Mouse (Mus musculus) mouse embryonic stem cell (cell line): ENCODE measurements around the gene Kcnip2.

Experiments used
- in situ Hi-C, 2 experiments: fragments of 300-500 bp; cut with MboI; formaldehyde crosslinking; loops; 1 replicate in 1 of 2; 3 replicates in 1 of 2; pipeline ENCODE4 v1.14.3; 2019 to 2020; ENCODE audit warnings: low sequenced_read_pairs in 2 of 2, low pct_unique_long_range_greater_than_20kb in 1 of 2, mixed read lengths in 1 of 2; ENCODE audit not compliant: unreplicated experiment in 1 of 2

The Kcnip2 gene

GRCm38 (mm10) chr19:45815831-45816405 is at the start of gene Kcnip2:
Gene Kcnip2, minus strand, starts transcription at chr19:45816061.
- in situ Hi-C loops = loop anchor here (10.0 kb wide), 3 partner anchors 139 to 199 kb away; partner anchors contain the start of gene Hps6 (in 1 of the 2)

GRCm38 (mm10) chr19:45855284-45855920 is 39.5 kb upstream of the Kcnip2 start:
- in situ Hi-C loops = no loop called here

DNA sequence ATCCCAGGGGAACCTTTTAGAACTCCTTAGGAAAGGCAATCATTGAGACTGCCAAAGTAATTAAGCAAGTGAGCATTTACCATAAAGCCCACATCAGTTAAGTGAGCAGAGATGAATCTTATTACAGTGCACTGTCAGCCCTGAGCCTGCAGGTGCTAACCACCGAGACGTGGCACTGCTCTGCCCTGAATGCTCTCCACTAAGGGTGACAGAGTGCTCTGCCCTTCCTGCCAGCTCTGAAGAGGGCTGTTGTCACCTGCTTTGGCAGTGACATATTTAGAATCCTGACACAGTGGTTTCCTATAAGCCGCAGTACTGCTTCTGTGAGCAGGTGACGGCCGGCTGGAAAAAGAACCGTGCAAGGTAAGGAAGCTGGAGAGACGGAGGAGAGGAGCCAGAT is 38.7 kb upstream of the Kcnip2 start:
- in situ Hi-C loops = no loop called here

GRCm38 (mm10) chr19:45847733-45848093 is 31.9 kb upstream of the Kcnip2 start:
- in situ Hi-C loops = no loop called here

DNA sequence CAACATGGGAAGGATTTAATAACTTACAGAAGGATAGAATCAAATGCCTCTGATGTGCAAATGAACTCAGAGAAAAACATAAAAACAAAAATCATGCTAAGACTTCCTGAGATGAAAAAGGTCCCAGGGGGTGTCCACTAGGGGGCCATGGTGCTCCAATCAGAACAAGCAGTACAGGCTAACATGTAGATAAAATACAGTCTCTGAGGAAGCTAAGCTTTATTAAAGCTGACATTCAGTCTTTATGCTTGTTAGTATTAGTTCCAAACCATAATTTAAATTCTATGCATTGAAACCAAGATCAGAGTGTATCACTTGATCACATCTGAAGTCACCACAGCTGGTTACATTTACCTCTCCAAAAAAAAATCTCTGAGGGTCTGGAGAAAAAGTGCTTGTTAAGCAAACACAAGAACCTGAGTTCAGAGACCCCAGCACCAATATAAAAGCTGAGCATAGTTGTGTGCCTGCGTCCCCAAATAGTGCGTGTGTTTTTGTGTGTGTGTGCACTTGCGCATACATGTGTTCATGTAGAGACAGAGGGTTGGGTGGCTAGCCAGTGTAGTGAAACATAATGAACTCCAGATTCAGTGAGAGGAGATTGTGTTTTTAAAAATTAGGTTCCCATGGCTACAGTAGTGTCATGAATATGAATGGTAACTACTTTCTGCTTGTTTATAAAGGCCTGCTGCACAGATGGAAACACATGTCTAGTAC is 31.3 kb upstream of the Kcnip2 start:
- in situ Hi-C loops = no loop called here

DNA sequence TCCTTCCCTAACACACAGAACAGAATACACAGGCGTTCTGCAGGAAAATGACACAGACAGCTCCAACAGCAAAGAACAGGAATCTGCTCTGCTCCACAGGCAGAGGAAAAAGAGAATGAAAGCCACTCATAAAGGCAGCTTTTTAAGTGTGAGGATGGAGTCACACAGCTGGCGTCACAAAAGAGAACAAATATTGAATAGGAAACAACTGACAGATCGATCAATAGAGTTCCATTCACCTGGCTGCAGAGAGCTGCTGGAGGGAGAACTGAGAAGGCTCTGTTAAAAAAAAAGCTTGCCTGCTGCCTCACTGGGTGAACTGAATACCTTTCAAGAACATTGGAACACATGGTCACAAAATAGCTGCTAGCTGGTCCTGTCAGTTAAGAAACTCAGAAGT is 28.3 kb upstream of the Kcnip2 start:
- in situ Hi-C loops = no loop called here

DNA sequence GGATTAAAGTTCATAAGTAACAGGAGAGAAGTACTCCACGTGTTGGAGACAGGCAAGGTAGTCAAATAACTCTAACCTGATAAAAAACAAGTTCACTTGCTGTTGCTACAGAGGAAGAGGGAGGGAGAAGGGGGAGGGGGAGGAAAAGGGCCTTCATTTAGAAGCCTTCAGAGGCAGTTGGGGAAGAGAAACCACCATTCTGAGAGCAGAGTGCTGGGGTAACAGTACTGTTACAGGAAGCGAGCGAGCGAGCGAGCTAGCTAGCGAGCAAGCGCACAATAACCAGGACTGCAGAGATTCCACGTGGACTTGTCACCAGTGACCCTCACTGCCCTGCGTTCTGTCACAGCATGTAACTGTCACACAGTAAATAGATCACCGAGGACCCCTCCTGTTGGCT is 27.6 kb upstream of the Kcnip2 start:
- in situ Hi-C loops = no loop called here

- in situ Hi-C loops = no loop called here
These were observed 21.5 kb upstream of the Kcnip2 start for GRCm38 (mm10) chr19:45837050-45837994.

- in situ Hi-C loops = no loop called here
These were observed 19.6 kb upstream of the Kcnip2 start for GRCm38 (mm10) chr19:45835490-45835889.

- in situ Hi-C loops = no loop called here
These were observed 17.8 kb upstream of the Kcnip2 start for GRCm38 (mm10) chr19:45833665-45834064.

- in situ Hi-C loops = no loop called here
These were observed 14.8 kb upstream of the Kcnip2 start for GRCm38 (mm10) chr19:45830679-45831078.

GRCm38 (mm10) chr19:45827736-45828135 is 11.9 kb upstream of the Kcnip2 start:
- in situ Hi-C loops = no loop called here

GRCm38 (mm10) chr19:45827125-45827524 is 11.3 kb upstream of the Kcnip2 start:
- in situ Hi-C loops = no loop called here

DNA sequence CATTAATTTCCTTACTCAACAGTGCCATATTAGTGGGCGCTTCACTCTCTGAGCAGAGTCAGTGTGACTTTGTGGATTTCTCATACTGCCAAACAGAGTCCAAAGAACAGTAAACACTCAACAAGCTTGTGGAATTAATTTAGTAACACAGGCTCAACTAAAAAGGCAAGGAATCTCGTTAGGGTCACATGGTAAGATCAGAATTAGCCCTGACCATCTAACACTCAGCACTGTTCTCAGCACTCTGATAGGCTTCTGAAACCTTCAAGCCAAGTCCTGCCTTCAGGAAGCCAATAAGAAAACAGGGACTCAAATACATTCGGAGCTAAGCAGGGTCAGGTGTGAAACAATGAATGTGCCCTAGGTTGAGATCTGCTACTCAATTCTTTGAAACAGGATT is 10.3 kb upstream of the Kcnip2 start:
- in situ Hi-C loops = no loop called here

GRCm38 (mm10) chr19:45821832-45822231 is 6.0 kb upstream of the Kcnip2 start:
- in situ Hi-C loops = no loop called here

DNA sequence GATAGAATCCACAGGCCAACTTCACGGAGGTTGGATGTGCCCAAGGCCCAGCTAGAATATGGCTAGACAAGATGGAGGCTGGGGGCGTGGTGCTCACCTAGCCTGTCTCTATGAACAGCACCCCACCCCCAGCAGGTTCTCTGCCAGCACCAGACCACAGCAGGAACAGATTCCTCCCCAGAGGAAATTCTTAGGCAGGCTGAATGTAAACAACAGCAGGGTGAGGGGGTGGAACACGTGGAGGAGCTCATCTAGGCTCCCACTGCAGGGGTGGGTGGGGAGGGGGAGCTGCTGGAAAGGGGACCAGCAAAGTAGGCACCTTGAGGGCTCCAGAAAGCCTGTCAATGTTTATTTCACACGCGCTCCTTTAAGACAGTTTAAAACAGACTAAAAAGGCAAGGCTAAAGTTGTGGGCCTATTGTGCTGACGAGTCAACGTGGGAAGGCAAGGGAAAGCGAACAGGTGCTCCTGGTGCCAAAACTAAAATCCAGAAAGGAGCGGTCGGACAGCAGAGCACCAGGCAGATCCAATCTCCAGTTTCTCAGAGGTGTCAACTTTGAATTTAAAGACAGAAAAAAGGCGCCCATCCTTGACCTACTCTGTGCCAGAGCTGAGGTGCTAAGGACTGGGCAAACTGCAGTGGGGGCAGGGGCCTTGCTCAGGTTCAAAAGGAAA is 2.1 kb upstream of the Kcnip2 start:
- in situ Hi-C loops = loop anchor here (10.0 kb wide), 3 partner anchors 137 to 197 kb away; partner anchors contain the start of gene Hps6 (in 1 of the 2)

DNA sequence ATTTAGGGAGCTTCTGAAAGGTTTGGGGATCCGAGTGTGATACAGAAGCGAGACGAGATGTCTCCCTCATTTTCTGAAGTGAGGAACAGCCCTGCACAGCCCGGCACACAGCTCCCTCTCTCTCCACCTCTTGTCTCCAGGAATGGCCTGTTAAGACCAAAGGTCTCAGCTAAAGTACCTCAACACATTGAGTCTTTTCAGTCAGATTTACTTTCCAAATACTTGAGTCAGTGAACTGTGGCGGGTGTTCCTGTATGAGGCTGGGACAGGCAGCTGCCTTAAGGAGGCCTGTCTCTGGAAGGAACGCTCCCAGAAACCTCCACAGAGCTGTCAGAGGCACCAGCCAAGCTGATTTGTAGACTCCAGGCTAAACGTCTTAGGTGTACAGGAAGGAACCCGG is 866 bp upstream of the Kcnip2 start:
- in situ Hi-C loops = loop anchor here (10.0 kb wide), 3 partner anchors 138 to 198 kb away; partner anchors contain the start of gene Hps6 (in 1 of the 2)

- in situ Hi-C loops = loop anchor here (10.0 kb wide), 3 partner anchors 140 to 200 kb away; partner anchors contain the start of gene Hps6 (in 1 of the 2)
These were observed 691 bp downstream of the Kcnip2 start for GRCm38 (mm10) chr19:45815170-45815569.
